Mouse (Mus musculus): ENCODE data around the gene Selplg. TPM values are rescaled to one million over a fixed set of nuclear protein-coding genes. Genes with fewer than 3 reads are reported as not detected.

The Selplg gene
- polyA plus RNA-seq, 1 experiment from 2014 or later: 2.2 TPM

GRCm38 (mm10) chr5:113836961-113837360 is 4.5 kb upstream of the Selplg start:
- H3K27me3 ChIP-seq: no peaks in the 10 kb centered on the region
- ATAC-seq (ENCODE audit: insufficient number of reproducible peaks, insufficient read depth, low FRiP score, low TSS enrichment, low read depth): no peak
- no peak overlapping the region for H3K9ac ChIP-seq
- WGBS: 85% methylated on average over 10 of the region's 10 CpGs
- no peaks in the 10 kb centered on the region for H3K4me1 ChIP-seq
- no peaks in the 10 kb centered on the region for H3K9me3 ChIP-seq
- no peak overlapping the region for H3K27ac ChIP-seq
- no peak overlapping the region for H3K4me3 ChIP-seq
- H3K4me2 ChIP-seq: no peak overlapping the region
- peaks cover 4% of the 10 kb centered on the region; the same call in 1 of the 2 replicates for H3K36me3 ChIP-seq

- no peak for ATAC-seq (ENCODE audit: insufficient number of reproducible peaks, insufficient read depth, low FRiP score, low TSS enrichment, low read depth)
- Histone ChIP-seq H3K27ac (no peak overlapping the region), H3K9ac (no peak overlapping the region), H3K9me3 (no peaks in the 10 kb centered on the region), H3K4me2 (no peak overlapping the region), H3K27me3 (no peaks in the 10 kb centered on the region), H3K36me3 (no peaks in the 10 kb centered on the region), H3K4me1 (no peaks in the 10 kb centered on the region), H3K4me3 (no peak overlapping the region)
- 61% methylated on average over 16 of the region's 16 CpGs for WGBS
These were observed 988 bp upstream of the Selplg start for GRCm38 (mm10) chr5:113833316-113833947.

- no peak overlapping the region for H3K4me3 ChIP-seq
- H3K36me3 ChIP-seq: no peaks in the 10 kb centered on the region
- H3K9me3 ChIP-seq: no peaks in the 10 kb centered on the region
- H3K4me1 ChIP-seq: no peaks in the 10 kb centered on the region
- no peak for ATAC-seq (ENCODE audit: insufficient number of reproducible peaks, insufficient read depth, low FRiP score, low TSS enrichment, low read depth)
- no peaks in the 10 kb centered on the region for H3K27me3 ChIP-seq
- no peak overlapping the region for H3K27ac ChIP-seq
- H3K4me2 ChIP-seq: no peak overlapping the region
- no peak overlapping the region for H3K9ac ChIP-seq
- 69% methylated on average over 3 of the region's 3 CpGs for WGBS
These were observed 703 bp downstream of the Selplg start for GRCm38 (mm10) chr5:113831741-113832140.

- no peaks in the 10 kb centered on the region for H3K9me3 ChIP-seq
- H3K36me3 ChIP-seq: no peaks in the 10 kb centered on the region
- no peaks in the 10 kb centered on the region for H3K27me3 ChIP-seq
- no peak overlapping the region for H3K4me2 ChIP-seq
- 90% methylated on average over 5 of the region's 5 CpGs for WGBS
- no peak overlapping the region for H3K27ac ChIP-seq
- no peaks in the 10 kb centered on the region for H3K4me1 ChIP-seq
- no peak overlapping the region for H3K4me3 ChIP-seq
- no peak overlapping the region for H3K9ac ChIP-seq
- ATAC-seq (ENCODE audit: insufficient number of reproducible peaks, insufficient read depth, low FRiP score, low TSS enrichment, low read depth): no peak
These were observed 1.6 kb downstream of the Selplg start for GRCm38 (mm10) chr5:113830796-113831195.

- H3K27ac ChIP-seq: no peak overlapping the region
- H3K4me1 ChIP-seq: no peaks in the 10 kb centered on the region
- no peak for ATAC-seq (ENCODE audit: insufficient number of reproducible peaks, insufficient read depth, low FRiP score, low TSS enrichment, low read depth)
- no peak overlapping the region for H3K4me2 ChIP-seq
- H3K4me3 ChIP-seq: no peak overlapping the region
- 69% methylated on average over 10 of the region's 10 CpGs for WGBS
- no peak overlapping the region for H3K9ac ChIP-seq
- no peaks in the 10 kb centered on the region for H3K27me3 ChIP-seq
- H3K36me3 ChIP-seq: no peaks in the 10 kb centered on the region
- no peaks in the 10 kb centered on the region for H3K9me3 ChIP-seq
These were observed 2.2 kb downstream of the Selplg start for GRCm38 (mm10) chr5:113830292-113830643.

- 84% methylated on average over 7 of the region's 7 CpGs for WGBS
- H3K27ac ChIP-seq: no peak overlapping the region
- no peaks in the 10 kb centered on the region for H3K9me3 ChIP-seq
- H3K36me3 ChIP-seq: no peaks in the 10 kb centered on the region
- no peaks in the 10 kb centered on the region for H3K4me1 ChIP-seq
- H3K27me3 ChIP-seq: no peaks in the 10 kb centered on the region
- H3K4me3 ChIP-seq: no peak overlapping the region
- ATAC-seq (ENCODE audit: insufficient number of reproducible peaks, insufficient read depth, low FRiP score, low TSS enrichment, low read depth): no peak
- H3K9ac ChIP-seq: no peak overlapping the region
- H3K4me2 ChIP-seq: no peak overlapping the region
These were observed 2.7 kb downstream of the Selplg start for GRCm38 (mm10) chr5:113829566-113830291.

GRCm38 (mm10) chr5:113828481-113828880 is 4.0 kb downstream of the Selplg start:
- no peak for ATAC-seq (ENCODE audit: insufficient number of reproducible peaks, insufficient read depth, low FRiP score, low TSS enrichment, low read depth)
- H3K9me3 ChIP-seq: no peaks in the 10 kb centered on the region

GRCm38 (mm10) chr5:113827991-113828411 is 4.4 kb downstream of the Selplg start:
- Histone ChIP-seq H3K4me1 (no peaks in the 10 kb centered on the region), H3K27ac (no peak overlapping the region), H3K9ac (no peak overlapping the region), H3K36me3 (no peaks in the 10 kb centered on the region), H3K9me3 (no peaks in the 10 kb centered on the region), H3K27me3 (no peaks in the 10 kb centered on the region), H3K4me3 (no peak overlapping the region), H3K4me2 (no peak overlapping the region)
- no peak for ATAC-seq (ENCODE audit: insufficient number of reproducible peaks, insufficient read depth, low FRiP score, low TSS enrichment, low read depth)
- WGBS: 48% methylated on average over 4 of the region's 4 CpGs

More at GRCm38 (mm10) chr5:113828481-113828880, 4.0 kb downstream of the Selplg start:
- Histone ChIP-seq H3K4me2 (no peak overlapping the region), H3K4me1 (no peaks in the 10 kb centered on the region), H3K36me3 (no peaks in the 10 kb centered on the region), H3K27me3 (no peaks in the 10 kb centered on the region), H3K9ac (no peak overlapping the region), H3K27ac (no peak overlapping the region), H3K4me3 (no peak overlapping the region)
- 52% methylated on average over 7 of the region's 7 CpGs for WGBS

- H3K4me1 ChIP-seq: no peaks in the 10 kb centered on the region
- WGBS: 87% methylated on average over 4 of the region's 4 CpGs
- H3K4me3 ChIP-seq: no peak overlapping the region
- no peak overlapping the region for H3K9ac ChIP-seq
- no peaks in the 10 kb centered on the region for H3K36me3 ChIP-seq
- H3K9me3 ChIP-seq: no peaks in the 10 kb centered on the region
- H3K27me3 ChIP-seq: no peaks in the 10 kb centered on the region
- no peak for ATAC-seq (ENCODE audit: insufficient number of reproducible peaks, insufficient read depth, low FRiP score, low TSS enrichment, low read depth)
- H3K4me2 ChIP-seq: no peak overlapping the region
- no peak overlapping the region for H3K27ac ChIP-seq
These were observed 5.8 kb downstream of the Selplg start for GRCm38 (mm10) chr5:113826619-113827018.

GRCm38 (mm10) chr5:113825558-113825957 is 6.9 kb downstream of the Selplg start:
- WGBS: 84% methylated on average over 7 of the region's 7 CpGs
- H3K9me3 ChIP-seq: no peaks in the 10 kb centered on the region
- no peak overlapping the region for H3K4me3 ChIP-seq
- no peak overlapping the region for H3K27ac ChIP-seq
- no peaks in the 10 kb centered on the region for H3K27me3 ChIP-seq
- no peak overlapping the region for H3K9ac ChIP-seq
- ATAC-seq (ENCODE audit: insufficient number of reproducible peaks, insufficient read depth, low FRiP score, low TSS enrichment, low read depth): no peak
- H3K36me3 ChIP-seq: no peaks in the 10 kb centered on the region
- no peaks in the 10 kb centered on the region for H3K4me1 ChIP-seq
- no peak overlapping the region for H3K4me2 ChIP-seq

- Histone ChIP-seq H3K36me3 (no peaks in the 10 kb centered on the region), H3K9me3 (no peaks in the 10 kb centered on the region), H3K27ac (no peak overlapping the region), H3K27me3 (no peaks in the 10 kb centered on the region), H3K4me3 (no peak overlapping the region), H3K4me1 (no peaks in the 10 kb centered on the region), H3K9ac (no peak overlapping the region), H3K4me2 (no peak overlapping the region)
- no peak for ATAC-seq (ENCODE audit: insufficient number of reproducible peaks, insufficient read depth, low FRiP score, low TSS enrichment, low read depth)
- WGBS: 82% methylated on average over 4 of the region's 4 CpGs
These were observed 8.2 kb downstream of the Selplg start for GRCm38 (mm10) chr5:113824228-113824627.

GRCm38 (mm10) chr5:113818572-113818971 is 13.9 kb downstream of the Selplg start:
- Histone ChIP-seq H3K4me1 (peaks cover 8% of the 10 kb centered on the region), H3K27me3 (peaks cover 4% of the 10 kb centered on the region; the same call in 1 of the 2 replicates), H3K9me3 (no peaks in the 10 kb centered on the region), H3K4me3 (no peak overlapping the region), H3K9ac (no peak overlapping the region), H3K36me3 (no peaks in the 10 kb centered on the region), H3K4me2 (no peak overlapping the region), H3K27ac (no peak overlapping the region)
- no peak for ATAC-seq (ENCODE audit: insufficient number of reproducible peaks, insufficient read depth, low FRiP score, low TSS enrichment, low read depth)
- 68% methylated on average over 14 of the region's 14 CpGs for WGBS
